Mouse (Mus musculus) intestine, postnatal 0 days (tissue): ENCODE results near the gene Ascl2. TPM values are rescaled to one million over a fixed set of nuclear protein-coding genes. Genes with fewer than 3 reads are reported as not detected.

Source experiments
- ATAC-seq: fragments of 200-750 bp; cut with Nextera tagmentation; 2 replicates; pipeline ENCODE4 v1.8.0; 2017; ENCODE audit warnings: mild to moderate bottlenecking, moderate TSS enrichment, moderate library complexity
- H3K27ac ChIP-seq: fragments of 300-500 bp; sonication (generic); 2 replicates; pipeline ENCODE4 v1.5.1; 2014; ENCODE audit warnings: mild to moderate bottlenecking, low read depth, low read length, moderate library complexity
- H3K27me3 ChIP-seq: fragments of 300-500 bp; sonication (generic); replicated peaks from 2 replicates; pipeline ENCODE4 v1.6.1; 2014; ENCODE audit warnings: low read length, mixed read lengths; ENCODE audit not compliant: control insufficient read depth, insufficient read depth
- H3K36me3 ChIP-seq: fragments of 300-500 bp; sonication (generic); 2 replicates; pipeline ENCODE4 v1.6.1; 2014; ENCODE audit warnings: mild to moderate bottlenecking, moderate library complexity; ENCODE audit not compliant: control insufficient read depth, insufficient read depth
- H3K4me1 ChIP-seq: fragments of 300-500 bp; sonication (generic); replicated peaks from 2 replicates; pipeline ENCODE4 v1.6.1; 2014; ENCODE audit warnings: antibody characterized with exemption, low read length, mixed read lengths; ENCODE audit not compliant: control insufficient read depth, insufficient read depth
- H3K4me2 ChIP-seq: fragments of 300-500 bp; sonication (generic); replicated peaks from 2 replicates; pipeline ENCODE4 v1.6.1; 2014; ENCODE audit warnings: low read depth, mild to moderate bottlenecking, moderate library complexity
- H3K4me3 ChIP-seq: fragments of 300-500 bp; sonication (generic); 2 replicates; pipeline ENCODE4 v1.5.1; 2014; ENCODE audit warnings: low read depth, low read length
- H3K9ac ChIP-seq: fragments of 300-500 bp; sonication (generic); 2 replicates; pipeline ENCODE4 v1.6.1; 2014; ENCODE audit warnings: mild to moderate bottlenecking, low read depth, low read length
- H3K9me3 ChIP-seq: fragments of 300-500 bp; sonication (generic); 2 replicates; pipeline ENCODE4 v1.6.1; 2016; ENCODE audit warnings: mixed run types; ENCODE audit not compliant: control insufficient read depth
- CTCF ChIP-seq: sonication (generic); IDR thresholded peaks from 2 replicates; pipeline ENCODE4 v1.5.1; 2016; ENCODE audit warnings: low read depth, mild to moderate bottlenecking, control low read depth, antibody characterized with exemption, moderate library complexity
- WGBS: fragments of 180-500 bp; shearing (Covaris S2); extraction: QIAGEN DNeasy Blood & Tissue Kit; methylation state at CpG from one replicate; pipeline ENCODE4 v1.1.7; 2014; 5-methylcytosine and 5-hydroxymethylcytosine counted together
- polyA plus RNA-seq: library from polyadenylated mRNA; unstranded; fragments of >200 nt; fragmentation: Nextera tagmentation; extraction: Ambion mirVana; gene quantifications from 2 replicates; pipeline ENCODE4 v1.2.1, GENCODE M21; 2015

The Ascl2 gene
- polyA plus RNA-seq, 1 experiment from 2014 or later, result 6.8 TPM

- Histone ChIP-seq H3K27ac (no peak overlapping the region), H3K27me3 (no peaks in the 10 kb centered on the region), H3K4me1 (no peaks in the 10 kb centered on the region), H3K4me2 (no peak overlapping the region), H3K4me3 (no peak overlapping the region), H3K9ac (no peak overlapping the region), H3K36me3 (no peaks in the 10 kb centered on the region), H3K9me3 (no peaks in the 10 kb centered on the region)
- WGBS, result 93% methylated on average over 4 of the region's 4 CpGs
- no peak for ATAC-seq
- no peak for TF ChIP-seq CTCF
Observed at GRCm38 (mm10) chr7:142985146-142985545, 16.1 kb upstream of the Ascl2 start.

GRCm38 (mm10) chr7:142981908-142982307, 12.8 kb upstream of the Ascl2 start:
- 63% methylated on average over 4 of the region's 4 CpGs for WGBS
- Histone ChIP-seq H3K4me2 (no peak overlapping the region), H3K27me3 (no peaks in the 10 kb centered on the region), H3K9me3 (no peaks in the 10 kb centered on the region), H3K27ac (no peak overlapping the region), H3K36me3 (no peaks in the 10 kb centered on the region), H3K9ac (no peak overlapping the region), H3K4me3 (no peak overlapping the region), H3K4me1 (no peaks in the 10 kb centered on the region)
- no peak for TF ChIP-seq CTCF
- no peak for ATAC-seq

- ATAC-seq, result peak; percentile 44
- H3K9ac ChIP-seq, result no peak overlapping the region
Observed at GRCm38 (mm10) chr7:142967884-142968808, 918 bp downstream of the Ascl2 start.

GRCm38 (mm10) chr7:142967414-142967883, 1.6 kb downstream of the Ascl2 start:
- peak overlapping the region; percentile 2; the same call in 1 of the 2 replicates for H3K27ac ChIP-seq
- WGBS, result under 1% methylated on average over 36 of the region's 36 CpGs
- ATAC-seq, result peak; percentile 67
- H3K9me3 ChIP-seq, result no peaks in the 10 kb centered on the region
- no peak overlapping the region for H3K9ac ChIP-seq
- peak overlapping the region; percentile 39 for H3K4me3 ChIP-seq
- H3K36me3 ChIP-seq, result no peaks in the 10 kb centered on the region
- no peak for TF ChIP-seq CTCF
- H3K4me1 ChIP-seq, result peaks cover 6% of the 10 kb centered on the region; the same call in 1 of the 2 replicates
- peak overlapping the region; percentile 89 for H3K4me2 ChIP-seq
- peaks cover 47% of the 10 kb centered on the region for H3K27me3 ChIP-seq

More at GRCm38 (mm10) chr7:142967884-142968808, 918 bp downstream of the Ascl2 start:
- peak; percentile 55 for TF ChIP-seq CTCF
- H3K36me3 ChIP-seq, result no peaks in the 10 kb centered on the region
- peaks cover 47% of the 10 kb centered on the region for H3K27me3 ChIP-seq
- peak overlapping the region; percentile 2; the same call in 1 of the 2 replicates for H3K27ac ChIP-seq
- H3K4me2 ChIP-seq, result peak overlapping the region; percentile 89
- H3K4me1 ChIP-seq, result peaks cover 4% of the 10 kb centered on the region; the same call in 1 of the 2 replicates
- no peaks in the 10 kb centered on the region for H3K9me3 ChIP-seq
- peak overlapping the region; percentile 39 for H3K4me3 ChIP-seq
- WGBS, result under 1% methylated on average over 90 of the region's 90 CpGs

- 68% methylated on average over 4 of the region's 4 CpGs for WGBS
- no peaks in the 10 kb centered on the region for H3K9me3 ChIP-seq
- no peak for TF ChIP-seq CTCF
- H3K4me1 ChIP-seq, result peaks cover 6% of the 10 kb centered on the region; the same call in 1 of the 2 replicates
- no peaks in the 10 kb centered on the region for H3K36me3 ChIP-seq
- ATAC-seq, result no peak
- H3K9ac ChIP-seq, result no peak overlapping the region
- H3K4me2 ChIP-seq, result no peak overlapping the region
- H3K27me3 ChIP-seq, result no peaks in the 10 kb centered on the region
- no peak overlapping the region for H3K27ac ChIP-seq
- no peak overlapping the region for H3K4me3 ChIP-seq
Observed at GRCm38 (mm10) chr7:142959752-142960151, 9.3 kb downstream of the Ascl2 start.

GRCm38 (mm10) chr7:142958817-142959216, 10.2 kb downstream of the Ascl2 start:
- ATAC-seq, result no peak
- H3K4me3 ChIP-seq, result no peak overlapping the region
- H3K9me3 ChIP-seq, result no peaks in the 10 kb centered on the region
- no peak overlapping the region for H3K4me2 ChIP-seq
- 94% methylated on average over 1 of the region's 1 CpGs for WGBS
- H3K27ac ChIP-seq, result no peak overlapping the region
- no peak for TF ChIP-seq CTCF
- H3K36me3 ChIP-seq, result no peaks in the 10 kb centered on the region
- no peaks in the 10 kb centered on the region for H3K27me3 ChIP-seq
- no peak overlapping the region for H3K9ac ChIP-seq
- peaks cover 6% of the 10 kb centered on the region; the same call in 1 of the 2 replicates for H3K4me1 ChIP-seq
